Mouse (Mus musculus) frontal cortex, postnatal 10 days (tissue): ENCODE measurements around the gene Smarcd2.

Experiments used
- DNase-seq, 2 experiments: peaks; one replicate each; pipeline ENCODE4 v3.0.0; 2022; ENCODE audit warnings: low spot score in 2 of 2, mixed read lengths in 1 of 2

The Smarcd2 gene

GRCm38 (mm10) chr11:106276454-106276853 lies 3.7 kb upstream of the Smarcd2 start, which contains the start of gene Tcam1:
Gene Tcam1 (plus strand): TSS chr11:106276672.
- DNase-seq, result peak; percentile 80 to 92

DNA sequence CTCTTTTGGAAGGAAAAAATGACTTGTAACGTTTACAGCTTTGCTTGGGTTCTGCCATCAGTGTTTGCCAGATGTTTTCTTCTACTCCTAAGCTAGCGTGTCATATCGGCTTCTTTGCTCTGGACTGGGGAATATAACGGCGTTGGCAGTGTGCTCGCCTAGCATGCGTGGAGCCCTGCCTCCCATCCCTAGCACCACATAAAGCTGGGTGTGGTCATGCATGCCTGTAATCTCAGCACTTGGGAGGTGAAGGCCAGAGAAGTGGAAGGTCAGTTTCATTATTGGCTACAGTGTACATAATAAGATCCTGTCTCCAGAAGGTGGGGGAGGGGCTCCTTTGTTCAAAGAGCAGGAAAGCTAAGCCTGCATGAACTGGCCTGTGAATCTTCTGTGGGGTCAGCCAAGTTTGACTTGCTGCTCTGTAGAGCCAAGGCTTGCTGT lies 2.2 kb upstream of the Smarcd2 start:
- no peak for DNase-seq

DNA sequence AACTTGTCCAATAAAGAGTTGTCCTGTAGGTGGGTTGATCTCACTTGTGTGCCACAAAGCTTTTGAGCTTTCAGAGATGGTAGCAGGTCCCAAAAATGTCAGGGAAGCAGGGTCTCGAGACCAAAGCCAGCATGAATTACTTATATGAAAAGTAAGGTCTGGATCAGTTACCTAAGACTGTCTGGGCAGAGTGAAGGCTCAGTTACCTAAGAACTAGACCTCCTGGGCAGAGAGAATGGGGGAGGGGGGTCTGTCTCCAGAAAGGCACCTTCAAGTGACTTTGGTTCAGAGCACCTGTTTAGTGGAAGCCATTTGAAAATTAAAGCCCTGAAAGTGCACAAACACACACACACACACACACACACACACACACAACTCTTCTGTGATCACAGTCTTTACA lies 1.6 kb upstream of the Smarcd2 start:
- no peak for DNase-seq

- no peak for DNase-seq
Measured at GRCm38 (mm10) chr11:106273811-106274210, 1.0 kb upstream of the Smarcd2 start.

DNA sequence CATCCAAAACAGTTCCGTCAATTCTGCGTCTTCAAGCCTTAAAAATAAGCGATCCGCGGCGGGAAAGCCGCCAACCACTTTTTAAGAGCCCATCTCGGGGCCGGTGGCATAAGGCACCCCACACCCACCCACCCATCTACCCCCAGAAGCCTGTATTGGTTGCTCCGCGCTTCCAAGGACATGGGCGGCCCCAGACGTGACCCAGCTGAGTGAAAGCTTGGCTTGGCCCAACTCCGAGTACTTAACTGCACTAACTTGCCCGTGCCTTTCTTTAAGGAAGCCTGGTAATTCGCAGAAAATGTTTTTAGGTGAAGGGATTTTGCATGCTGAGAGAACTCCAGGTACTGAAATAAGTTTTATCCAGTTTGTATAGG lies 526 bp upstream of the Smarcd2 start:
- no peak for DNase-seq

DNA sequence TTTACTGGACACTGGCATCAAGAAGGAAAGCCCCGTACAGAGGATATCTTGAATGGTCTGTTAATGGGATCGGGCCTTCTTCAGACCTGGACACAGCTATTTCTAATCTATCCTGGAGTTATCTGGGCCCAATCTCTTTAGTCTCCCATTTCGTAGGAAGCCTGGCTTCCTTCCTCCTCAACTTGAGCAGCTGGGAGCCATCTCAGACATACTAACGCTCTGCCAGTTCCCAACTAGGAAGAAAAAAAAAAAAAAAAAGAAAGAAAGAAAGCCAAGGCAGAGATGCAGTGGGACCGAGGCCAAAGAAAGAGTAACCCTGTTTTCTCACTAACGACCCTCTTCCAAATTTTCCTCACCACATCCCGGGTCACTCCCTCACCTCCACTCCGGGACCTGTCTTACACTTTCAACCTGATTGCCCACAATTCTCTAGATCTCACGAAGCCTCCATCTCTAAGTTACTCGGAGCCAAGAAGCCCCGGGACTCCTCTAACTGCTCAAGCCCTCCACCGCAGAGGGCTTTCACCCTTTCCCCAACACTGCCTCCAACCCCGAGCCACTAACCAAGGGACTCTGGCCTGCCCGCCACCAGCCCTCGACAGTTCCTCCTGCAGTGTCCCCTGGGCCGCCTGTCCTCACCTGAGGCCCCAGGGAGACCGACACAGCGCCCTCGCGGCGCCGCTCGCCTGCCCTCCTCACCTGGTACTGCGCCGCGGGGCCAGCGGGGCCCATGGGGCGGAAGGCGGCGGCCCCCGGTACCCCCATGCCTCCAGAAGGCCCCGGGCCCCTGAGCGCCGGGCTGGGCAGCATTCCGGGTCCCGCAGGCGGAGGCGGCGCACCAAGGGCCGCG lies 753 bp downstream of the Smarcd2 start:
- DNase-seq, result no peak

DNA sequence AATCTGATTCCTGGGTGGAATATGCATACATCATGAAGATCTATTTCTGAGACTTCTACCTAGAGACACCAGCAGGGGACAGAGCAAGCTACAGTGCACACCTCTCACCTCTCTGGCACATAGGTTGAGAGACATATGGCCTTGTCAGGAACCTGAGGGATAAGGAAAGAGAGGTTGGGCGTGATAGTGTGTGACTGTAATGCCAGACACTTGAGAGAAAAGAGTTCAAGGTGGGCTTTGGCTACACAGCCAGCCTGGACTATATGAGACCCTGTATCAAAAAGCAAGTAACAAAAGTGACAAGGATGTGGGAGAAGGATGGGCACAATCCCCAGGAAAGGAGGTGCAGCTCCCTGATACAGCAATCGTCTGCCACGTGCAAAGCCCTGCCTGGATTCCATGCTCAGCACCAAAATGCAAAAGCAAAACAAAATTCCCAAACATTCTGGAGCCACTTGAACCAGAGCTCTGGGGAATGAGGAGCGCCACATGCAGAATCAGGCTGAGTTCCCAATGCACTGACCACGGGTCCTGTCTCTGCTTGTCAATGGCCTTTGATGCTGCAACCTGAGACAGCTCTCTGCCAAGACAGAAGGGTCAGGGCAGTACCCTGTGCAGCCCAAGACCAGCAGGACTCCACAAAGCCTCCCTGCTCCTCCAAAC lies 1.5 kb downstream of the Smarcd2 start:
- DNase-seq, result no peak

DNA sequence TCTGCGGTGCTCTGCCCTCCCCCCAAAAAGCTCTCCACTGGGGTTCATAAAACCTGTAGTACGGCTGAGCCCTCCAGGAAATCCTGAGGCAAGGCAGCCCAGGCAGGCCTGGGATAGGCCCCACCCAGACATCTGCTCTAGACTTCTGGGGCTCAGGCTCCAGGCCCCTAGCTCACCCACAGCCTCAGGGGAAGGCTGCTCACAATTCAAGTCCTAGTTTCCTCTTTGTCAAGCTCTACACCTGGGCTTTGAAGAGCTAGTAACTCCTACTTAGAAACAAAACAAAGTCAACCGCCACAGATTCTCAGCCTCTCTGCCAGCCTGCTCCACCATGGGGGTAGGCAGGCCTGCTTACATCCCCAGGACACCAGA lies 3.7 kb downstream of the Smarcd2 start:
- no peak for DNase-seq

GRCm38 (mm10) chr11:106268326-106269059 lies 4.3 kb downstream of the Smarcd2 start:
- DNase-seq, result peak in 1 of 2 experiments; percentile 69

GRCm38 (mm10) chr11:106267871-106268270 lies 4.9 kb downstream of the Smarcd2 start:
- DNase-seq, result no peak

- DNase-seq, result no peak
Measured at GRCm38 (mm10) chr11:106267311-106267852, 5.4 kb downstream of the Smarcd2 start.

DNA sequence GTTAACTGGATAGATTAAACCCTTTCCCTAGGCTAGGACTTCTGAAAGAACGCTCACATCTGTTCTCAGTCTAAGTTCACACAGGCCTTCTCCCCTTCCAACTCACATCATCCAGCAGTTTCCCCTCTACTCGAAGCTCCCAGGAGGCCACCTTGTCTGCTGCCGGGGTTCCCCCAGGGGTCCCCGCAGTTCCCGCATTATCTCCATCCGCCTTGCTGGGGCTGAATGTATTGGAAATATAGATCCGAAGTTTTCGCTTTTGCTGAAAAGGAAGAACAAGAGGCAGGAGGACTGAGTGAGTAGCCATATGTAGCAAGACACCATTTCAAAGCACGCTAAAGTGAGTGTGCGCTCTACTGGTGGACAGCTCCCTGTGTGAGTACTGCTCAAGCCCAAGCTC lies 6.3 kb downstream of the Smarcd2 start:
- DNase-seq, result no peak

GRCm38 (mm10) chr11:106265570-106265969 lies 7.2 kb downstream of the Smarcd2 start:
- no peak for DNase-seq

DNA sequence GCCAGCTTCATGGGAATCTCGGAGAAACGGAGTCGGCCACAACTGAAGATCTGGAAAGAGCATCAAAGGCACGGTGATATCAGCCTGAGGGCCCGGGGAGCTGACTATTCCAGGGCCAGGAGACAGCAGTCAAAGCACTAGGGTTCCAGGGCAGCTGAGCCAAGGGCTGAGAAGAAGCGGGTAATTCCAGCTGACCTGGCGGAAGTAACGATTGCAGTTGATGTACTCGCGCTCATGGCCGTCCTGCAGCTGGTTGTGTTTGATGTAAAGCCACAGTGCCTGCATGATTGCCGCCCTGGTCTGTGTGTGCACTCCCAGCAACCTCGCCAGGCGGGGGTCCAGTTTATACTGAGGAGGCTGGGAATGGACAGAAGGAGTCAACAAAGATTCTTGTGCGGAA lies 7.8 kb downstream of the Smarcd2 start:
- DNase-seq, result no peak

GRCm38 (mm10) chr11:106263963-106264362 lies 8.8 kb downstream of the Smarcd2 start:
- no peak for DNase-seq

- DNase-seq, result no peak
Measured at GRCm38 (mm10) chr11:106260826-106261450, 11.8 kb downstream of the Smarcd2 start.

DNA sequence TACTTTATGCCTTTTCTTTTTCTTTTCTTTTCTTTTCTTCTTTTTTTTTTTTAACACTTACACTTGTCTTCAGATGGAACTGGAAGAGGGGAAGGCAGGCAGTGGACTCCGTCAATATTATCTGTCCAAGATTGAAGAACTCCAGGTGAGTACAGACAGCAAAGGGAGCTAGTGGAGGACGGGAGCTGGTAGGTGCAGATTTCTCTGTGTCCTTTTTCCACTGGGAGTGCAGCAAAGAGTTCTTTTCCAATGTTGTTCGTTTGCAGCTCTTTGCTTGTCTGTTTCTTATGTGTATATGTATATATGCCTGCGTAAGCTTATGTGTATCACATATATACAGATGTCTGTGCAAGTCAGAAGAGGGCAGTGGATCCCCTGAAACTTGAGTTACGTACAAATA lies 16.0 kb downstream of the Smarcd2 start:
- no peak for DNase-seq

DNA sequence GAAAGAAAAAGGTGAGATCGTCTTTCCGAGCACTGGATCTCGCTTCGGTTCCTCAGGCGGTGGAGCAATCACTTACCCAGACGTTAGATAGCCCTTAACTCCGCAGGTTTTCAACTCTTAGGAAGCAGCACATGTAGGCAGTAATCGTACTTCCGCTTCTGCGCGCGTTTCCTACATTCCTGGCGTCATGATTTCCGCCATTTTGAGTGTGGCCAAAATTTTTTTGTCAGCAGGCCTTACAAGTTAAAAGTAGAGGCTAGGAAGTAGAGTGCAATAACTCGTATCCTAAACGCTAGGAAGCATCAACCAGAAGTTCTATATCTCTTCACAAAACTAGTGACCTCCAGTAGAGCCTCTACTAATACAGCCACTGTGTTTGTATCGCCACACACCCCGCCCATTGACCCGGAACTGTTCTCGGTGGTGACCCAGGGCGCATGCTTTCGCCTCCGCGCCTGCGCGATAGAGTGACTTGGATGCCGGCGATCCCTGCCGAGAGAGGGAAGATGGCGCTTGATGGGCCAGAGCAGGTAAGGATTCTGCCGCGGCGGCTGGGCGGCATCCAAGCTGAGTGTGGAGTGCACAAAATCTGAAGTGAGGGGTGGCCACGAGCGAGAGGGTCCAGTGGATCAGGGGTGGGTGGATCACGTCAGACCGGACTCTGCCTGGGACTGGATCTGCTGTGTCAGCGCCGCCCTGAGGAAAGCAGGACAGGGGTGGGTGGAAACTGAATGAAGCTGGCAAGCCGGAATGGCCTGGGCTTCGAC lies 16.9 kb downstream of the Smarcd2 start, which contains the start of the genes Ftsj3 and Psmc5:
Ftsj3 (minus strand) TSS at position 395 of the 767 bp plus-strand sequence.
Psmc5 (plus strand) TSS at position 470 of the 767 bp plus-strand sequence.
- DNase-seq, result peak; percentile 94 to 97

DNA sequence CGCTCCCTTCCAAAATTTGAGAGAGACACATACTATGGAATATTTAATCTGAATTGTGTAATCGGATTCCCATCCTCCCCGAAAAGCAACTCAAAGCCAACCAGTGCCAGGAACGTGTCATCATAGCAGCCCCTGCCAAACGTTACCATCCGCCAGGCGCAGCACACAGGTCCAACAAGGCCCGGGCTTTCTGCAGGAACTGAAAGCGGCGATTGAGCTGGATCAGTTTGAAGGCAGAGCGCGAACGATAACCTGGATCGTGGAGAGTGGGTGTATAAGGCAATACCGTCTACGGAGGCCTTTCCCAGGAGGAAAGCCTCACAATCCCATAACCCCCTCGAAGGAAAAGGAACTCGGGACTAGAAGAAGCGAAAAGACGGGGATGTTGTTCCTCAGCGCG lies 17.6 kb downstream of the Smarcd2 start:
- DNase-seq, result no peak

DNA sequence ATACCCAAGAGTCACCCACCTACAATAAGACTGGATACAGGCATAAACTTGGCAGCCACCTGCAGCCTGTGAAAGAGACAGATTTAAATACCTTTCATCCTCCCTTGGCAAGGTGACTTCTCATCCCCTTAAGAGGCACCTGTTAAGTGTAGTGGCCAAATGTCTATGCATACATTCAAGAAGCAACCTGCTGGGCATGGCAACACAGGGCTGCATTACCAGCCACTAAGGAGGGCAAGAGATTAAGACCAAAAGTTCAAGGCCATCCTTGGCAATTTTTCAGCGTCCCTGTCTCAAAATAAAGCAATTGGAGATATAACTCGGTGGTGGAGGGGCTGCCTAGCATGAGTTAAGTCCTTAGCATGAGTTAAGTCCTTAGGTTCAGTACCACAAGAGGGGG lies 18.0 kb downstream of the Smarcd2 start:
- no peak for DNase-seq

DNA sequence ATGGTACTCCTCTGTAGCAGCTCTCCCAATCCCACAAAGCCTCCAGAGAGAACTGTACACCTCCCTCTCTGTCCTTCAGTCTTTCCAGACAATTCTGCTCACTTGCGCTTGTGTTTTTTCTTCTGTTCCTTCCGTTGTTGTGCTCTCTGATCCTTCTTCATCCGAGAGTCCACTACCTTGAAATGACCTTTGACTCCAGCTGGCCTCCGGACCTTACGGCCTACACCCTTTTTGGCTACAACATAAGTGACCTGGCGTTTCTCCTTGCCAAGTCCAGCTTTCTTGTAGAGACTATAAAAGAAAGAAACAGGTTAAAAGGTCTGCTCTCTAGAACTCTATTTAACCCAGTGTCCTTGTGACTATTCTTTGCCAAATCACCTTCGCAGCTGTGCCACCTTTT lies 23.4 kb downstream of the Smarcd2 start:
- no peak for DNase-seq
